Mouse (Mus musculus) E14TG2a.4 (cell line): ENCODE results near the gene Kcnd1.

ENCODE experiments used
- CTCF ChIP-seq: conservative IDR thresholded peaks from 2 replicates; pipeline ENCODE4 v1.5.1; 2014; ENCODE audit warnings: low read length
- NANOG ChIP-seq: IDR thresholded peaks from 2 replicates; pipeline ENCODE4 v1.6.1; 2014; ENCODE audit warnings: borderline replicate concordance, low read length, mixed read lengths
- POU5F1 ChIP-seq: IDR thresholded peaks from 2 replicates; pipeline ENCODE4 v1.6.1; 2014; ENCODE audit warnings: low read length, borderline replicate concordance

DNA sequence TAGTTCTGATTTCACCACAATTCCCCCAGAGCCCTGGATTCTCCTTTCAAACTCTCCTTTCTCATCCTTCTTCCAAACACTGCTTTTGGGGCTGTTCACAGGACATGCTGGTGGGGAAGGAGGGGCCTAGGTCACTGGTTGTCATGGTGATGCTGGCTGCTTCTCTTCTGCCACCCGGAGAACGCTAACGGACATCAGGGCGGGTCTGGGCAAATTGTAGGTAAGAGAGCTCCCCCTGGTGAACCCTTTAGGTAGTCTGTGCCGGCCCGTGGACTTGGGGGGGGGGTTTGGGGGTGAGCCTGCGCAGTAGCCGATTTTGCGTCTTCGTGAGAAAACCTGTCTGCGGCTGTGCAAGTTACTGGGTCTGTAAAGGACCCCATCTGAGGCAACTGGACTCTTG, 57.7 kb downstream of the Kcnd1 start:
- peak; percentile 34 for TF ChIP-seq CTCF
- no peak for TF ChIP-seq POU5F1
- TF ChIP-seq NANOG = no peak
